In the genomic region with DNA sequence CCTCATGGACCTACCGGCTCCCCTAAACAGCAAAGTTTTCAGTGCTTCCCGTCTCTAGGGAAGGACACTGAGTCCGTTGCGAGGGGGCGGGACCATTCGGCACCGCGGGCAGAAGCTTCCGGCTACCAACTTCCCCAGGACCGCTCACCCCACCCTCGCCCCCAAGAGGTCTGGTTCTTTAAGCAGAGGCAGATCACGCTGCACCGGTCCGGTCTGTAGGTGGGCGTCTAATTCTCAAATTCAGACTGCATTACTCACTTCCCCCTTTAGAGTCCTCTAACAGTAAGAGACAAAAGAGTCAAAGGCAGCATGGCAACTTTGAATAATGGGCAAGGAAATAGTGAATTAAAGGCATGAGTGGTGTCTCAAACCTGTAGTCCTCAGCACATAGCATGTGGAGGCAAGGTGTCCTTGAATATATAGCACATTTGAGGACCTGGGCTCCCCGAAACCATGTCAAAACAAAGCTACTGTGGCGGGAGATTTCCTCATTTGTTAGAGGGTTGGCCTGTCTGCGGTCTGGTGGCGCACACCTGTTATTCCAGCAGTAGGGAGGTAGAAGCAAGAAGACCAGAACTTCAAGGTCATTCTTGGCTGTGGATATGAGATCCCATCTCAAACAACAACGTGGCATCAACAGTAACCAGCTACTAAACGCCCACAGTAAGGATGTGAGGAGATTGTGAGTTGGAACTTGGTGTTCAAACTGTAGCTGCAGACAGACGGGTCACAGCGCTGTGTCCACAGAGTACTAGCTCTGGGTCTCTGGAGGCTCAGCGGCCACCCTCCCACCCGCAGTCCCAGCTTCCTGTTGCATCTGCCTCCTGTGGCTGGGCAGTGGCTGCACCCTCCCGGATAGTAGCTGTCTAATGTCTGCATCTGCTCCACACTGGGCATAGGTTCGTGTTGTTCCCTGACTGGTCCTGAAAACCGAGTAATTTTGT, we compare ENCODE assay signal across 8 mouse cellular contexts. TPM values are rescaled to one million over a fixed set of nuclear protein-coding genes. Genes with fewer than 3 reads are reported as not detected.
DNase-seq lines count a peak whose midpoint lies in the region; ATAC-seq lines count a peak whose summit lies in the region.

A gene (minus strand): TSS at position 48 of the 944 bp plus-strand sequence.

- intact Hi-C loops in heart, postnatal 10 days (cut with DNase I) = loop anchor here (2.0 kb wide), 1 partner anchor 51 kb away; no protein-coding TSS in a partner anchor

- peak; percentile 61 for ATAC-seq in erythroblast, adult 5-6 weeks (replicated peaks; ENCODE audit: low FRiP score, poor library complexity, severe bottlenecking)
- ATAC-seq in megakaryocyte, adult 5-6 weeks (ENCODE audit: poor library complexity, severe bottlenecking) = peak; percentile 90

- DNase-seq in 416B (ENCODE audit: low read depth) (peak; percentile 80), R1 (ENCODE audit: low read depth, low spot score) (peak; percentile 66), adipocyte (ENCODE audit: low spot score) (no peak)
- peak; percentile 36 to 51 for DNase-seq in heart, postnatal 10 days
- peak; percentile 61 to 73 for DNase-seq in kidney, postnatal 25 days
- peak; percentile 53 for DNase-seq in retina, postnatal 1 day

RNA-seq across cellular contexts. Expression of the gene that starts here (rescaled TPM):
- not detected in 2 replicates for total RNA-seq in erythroblast, adult 5-6 weeks (2015; ENCODE audit: low replicate concordance)
- under 0.01 TPM in 1 of 2 replicates, not detected in the other for total RNA-seq in erythroblast, adult 5-6 weeks (2017; ENCODE audit: low replicate concordance)
- total RNA-seq in heart, postnatal 10 days (2021) = under 1 TPM; 0.17 to 0.22 TPM
- 0.05 TPM in 1 of 2 replicates, not detected in the other for total RNA-seq in megakaryocyte, adult 5-6 weeks (2015)
- total RNA-seq in megakaryocyte, adult 5-6 weeks (2017) = under 0.01 TPM in 1 of 2 replicates, not detected in the other

Comparison
In these comparisons a context has a peak if more than half of its experiments do, and no peak if none do; other contexts are left out.
1. Peak in ATAC-seq in erythroblast, adult 5-6 weeks; RNA of the gene not detected or under 1 TPM.
2. Peak in DNase-seq in heart, postnatal 10 days; RNA of the gene not detected or under 1 TPM.
3. Peak in ATAC-seq in megakaryocyte, adult 5-6 weeks; RNA of the gene not detected or under 1 TPM.